Mouse (Mus musculus) small intestine, adult 2 months (tissue): ENCODE measurements around the gene Dazap2. TPM values are rescaled to one million over a fixed set of nuclear protein-coding genes. Genes with fewer than 3 reads are reported as not detected.
"Not testable (repeated sequence)": the region's sequence is repeated elsewhere in the genome, so short reads cannot be mapped to it uniquely, and the experiment has no call there.

Experiments
- H3K27ac ChIP-seq: fragments of 200-500 bp; 2 replicates; pipeline ENCODE4 v1.5.1; 2012; ENCODE audit warnings: low read depth, low read length, control low read depth, inconsistent platforms; ENCODE audit not compliant: insufficient read depth
- H3K27me3 ChIP-seq: fragments of 200-500 bp; 2 replicates; pipeline ENCODE4 v1.6.1; 2012; ENCODE audit warnings: mild to moderate bottlenecking, moderate library complexity, low read length, inconsistent platforms; ENCODE audit not compliant: control insufficient read depth, insufficient read depth
- H3K36me3 ChIP-seq: fragments of 200-500 bp; 2 replicates; pipeline ENCODE4 v1.6.1; 2012; ENCODE audit warnings: mild to moderate bottlenecking, low read length, control low read depth, inconsistent platforms; ENCODE audit not compliant: control insufficient read depth, insufficient read depth
- H3K4me1 ChIP-seq: fragments of 200-500 bp; 2 replicates; pipeline ENCODE4 v1.6.1; 2012; ENCODE audit warnings: low read length, inconsistent platforms, mixed read lengths; ENCODE audit not compliant: control insufficient read depth, insufficient read depth, insufficient read length
- H3K4me3 ChIP-seq: fragments of 200-500 bp; 2 replicates; pipeline ENCODE4 v1.5.1; 2012; ENCODE audit warnings: low read depth, mild to moderate bottlenecking, control low read depth, inconsistent platforms, low read length, moderate library complexity
- CTCF ChIP-seq: fragments of 200-500 bp; IDR thresholded peaks from 2 replicates; pipeline ENCODE4 v1.5.1; 2012; ENCODE audit warnings: low read depth, mild to moderate bottlenecking, control low read depth, inconsistent platforms, low read length, moderate library complexity, mixed read lengths; ENCODE audit not compliant: insufficient replicate concordance, insufficient read length; ENCODE audit errors: extremely low read depth
- POLR2A ChIP-seq: fragments of 200-500 bp; IDR thresholded peaks from 2 replicates; pipeline ENCODE4 v1.6.1; 2012; ENCODE audit warnings: low read depth, mild to moderate bottlenecking, control low read depth, inconsistent platforms, low read length, moderate library complexity
- WGBS: fragments of 180-500 bp; shearing (Covaris S2); methylation state at CpG from one replicate; pipeline ENCODE4 v1.1.7; 2018; 5-methylcytosine and 5-hydroxymethylcytosine counted together
- polyA plus RNA-seq: library from polyadenylated mRNA; depleted of rRNA; stranded (reverse); fragments of >200 nt; gene quantifications from 2 replicates; pipeline ENCODE4 v1.2.3, GENCODE M21; 2012

Dazap2 gene
- polyA plus RNA-seq, 1 experiment: 1,087 TPM

GRCm38 (mm10) chr15:100598287-100598882, 16.8 kb upstream of the Dazap2 start:
- TF ChIP-seq CTCF (no peak), POLR2A (no peak)
- H3K4me1 ChIP-seq: peaks cover 9% of the 10 kb centered on the region
- no peaks in the 10 kb centered on the region; the same call in 1 of the 2 replicates for H3K27me3 ChIP-seq
- no peaks in the 10 kb centered on the region for H3K36me3 ChIP-seq
- peak overlapping the region; percentile 35; the same call in 1 of the 2 replicates for H3K27ac ChIP-seq
- peak overlapping the region; percentile 66 for H3K4me3 ChIP-seq
- 9% methylated on average over 9 of the region's 9 CpGs for WGBS

- WGBS: 1% methylated on average over 12 of the region's 12 CpGs
- Histone ChIP-seq H3K4me1 (peaks cover 9% of the 10 kb centered on the region), H3K27ac (peak overlapping the region; percentile 35), H3K27me3 (no peaks in the 10 kb centered on the region; the same call in 1 of the 2 replicates), H3K4me3 (peak overlapping the region; percentile 66), H3K36me3 (no peaks in the 10 kb centered on the region)
- TF ChIP-seq CTCF: no peak
- no peak for TF ChIP-seq POLR2A
These were observed 16.3 kb upstream of the Dazap2 start for GRCm38 (mm10) chr15:100598883-100599275.

DNA sequence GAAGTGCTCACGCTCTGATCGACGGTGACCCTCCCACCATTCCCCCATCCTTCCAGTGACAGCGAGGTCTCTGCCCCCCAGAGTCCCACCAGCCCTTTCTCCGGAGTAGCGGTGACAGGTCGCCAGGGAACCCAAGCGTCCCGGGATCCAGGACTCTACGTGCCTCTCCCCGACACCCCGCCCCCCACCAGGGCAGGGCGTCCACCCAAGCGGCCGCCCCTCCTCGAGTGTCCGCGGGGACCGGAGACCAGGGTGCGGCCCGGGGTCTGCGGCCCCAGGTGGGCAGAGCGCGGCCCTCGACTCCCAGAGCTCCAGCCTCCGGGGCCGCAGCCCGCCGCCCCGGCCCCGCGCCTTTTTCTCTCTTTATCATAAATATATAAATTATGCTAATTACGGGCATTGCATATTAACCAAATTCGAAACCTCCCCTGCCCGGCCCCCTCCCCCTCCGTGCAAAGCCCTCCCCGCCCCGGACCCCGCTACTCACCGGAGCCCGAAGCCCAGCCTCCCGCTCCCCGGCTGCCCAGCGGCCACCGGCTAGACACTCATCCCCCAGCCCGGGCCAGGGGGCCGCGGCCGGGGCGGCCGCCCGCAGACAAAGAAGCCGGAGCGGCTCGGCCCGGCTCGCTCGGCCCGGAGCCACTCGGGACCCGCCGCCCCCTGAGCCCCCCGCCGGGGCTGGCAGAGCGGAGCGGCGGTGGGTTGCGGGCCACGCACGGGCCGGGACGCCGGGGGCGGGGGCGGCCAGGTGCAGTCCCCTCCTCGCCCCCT, 15.7 kb upstream of the Dazap2 start, which contains the start of gene Pou6f1:
Gene Pou6f1 (minus strand): TSS at position 709 of the 771 bp plus-strand sequence.
- under 1% methylated on average over 75 of the region's 76 CpGs for WGBS
- TF ChIP-seq CTCF: no peak
- no peak for TF ChIP-seq POLR2A
- Histone ChIP-seq H3K27me3 (no peaks in the 10 kb centered on the region; the same call in 1 of the 2 replicates), H3K4me1 (peaks cover 9% of the 10 kb centered on the region), H3K4me3 (peak within 1 kb of the TSS; percentile 66), H3K27ac (peak within 1 kb of the TSS; percentile 35), H3K36me3 (no peaks in the 10 kb centered on the region)

DNA sequence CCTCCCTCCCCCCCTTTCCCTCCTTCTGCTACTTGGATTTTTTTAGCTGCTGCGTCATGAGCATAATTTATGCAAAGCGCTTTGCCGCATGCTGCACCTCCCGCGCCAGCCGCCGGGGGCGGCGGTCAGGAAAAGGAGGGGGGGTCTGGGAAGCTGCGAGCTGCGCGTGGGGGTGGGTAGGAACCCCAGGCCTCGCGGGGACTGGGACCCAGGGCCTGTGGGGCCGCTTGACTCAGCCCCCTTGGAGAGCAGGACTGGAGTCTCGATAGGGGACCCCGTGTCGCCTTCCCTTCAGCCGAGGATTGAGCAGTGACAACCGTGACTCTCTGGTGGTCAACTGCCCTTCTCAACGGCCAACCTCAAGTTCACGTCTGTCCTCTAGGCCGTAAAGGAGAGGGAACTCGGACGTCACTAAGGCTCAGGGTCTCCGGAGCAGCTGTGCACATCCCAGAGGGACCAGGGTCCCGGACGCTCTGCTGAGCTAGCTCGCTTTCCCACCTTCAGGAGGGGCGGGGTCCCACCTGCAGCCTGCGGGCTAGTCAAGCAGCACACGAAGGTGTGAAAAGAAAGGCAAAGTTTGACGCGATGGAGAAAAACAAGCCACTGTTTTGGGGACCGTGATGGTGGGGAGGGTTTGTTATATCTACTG, 15.0 kb upstream of the Dazap2 start:
- Histone ChIP-seq H3K36me3 (no peaks in the 10 kb centered on the region), H3K4me3 (peak overlapping the region; percentile 66), H3K4me1 (peaks cover 9% of the 10 kb centered on the region), H3K27me3 (no peaks in the 10 kb centered on the region; the same call in 1 of the 2 replicates), H3K27ac (no peak overlapping the region)
- 4% methylated on average over 35 of the region's 35 CpGs for WGBS
- TF ChIP-seq CTCF (peak; percentile 61; the same call in 1 of the 2 replicates), POLR2A (0 out of 2 replicates have a peak, but pooled peaks have one; percentile 27)

- H3K36me3 ChIP-seq: no peaks in the 10 kb centered on the region
- no peak overlapping the region for H3K27ac ChIP-seq
- H3K4me3 ChIP-seq: no peak overlapping the region; the same call in 1 of the 2 replicates
- peaks cover 9% of the 10 kb centered on the region for H3K4me1 ChIP-seq
- TF ChIP-seq CTCF (no peak), POLR2A (no peak)
- 63% methylated on average over 21 of the region's 21 CpGs for WGBS
- no peaks in the 10 kb centered on the region; the same call in 1 of the 2 replicates for H3K27me3 ChIP-seq
These were observed 14.4 kb upstream of the Dazap2 start for GRCm38 (mm10) chr15:100600696-100601272.

- H3K36me3 ChIP-seq: no peaks in the 10 kb centered on the region
- 59% methylated on average over 3 of the region's 3 CpGs for WGBS
- no peak overlapping the region for H3K4me3 ChIP-seq
- no peak overlapping the region for H3K27ac ChIP-seq
- TF ChIP-seq POLR2A: no peak
- no peak for TF ChIP-seq CTCF
- peaks cover 9% of the 10 kb centered on the region for H3K4me1 ChIP-seq
- H3K27me3 ChIP-seq: no peaks in the 10 kb centered on the region; the same call in 1 of the 2 replicates
These were observed 13.5 kb upstream of the Dazap2 start for GRCm38 (mm10) chr15:100601669-100602068.

DNA sequence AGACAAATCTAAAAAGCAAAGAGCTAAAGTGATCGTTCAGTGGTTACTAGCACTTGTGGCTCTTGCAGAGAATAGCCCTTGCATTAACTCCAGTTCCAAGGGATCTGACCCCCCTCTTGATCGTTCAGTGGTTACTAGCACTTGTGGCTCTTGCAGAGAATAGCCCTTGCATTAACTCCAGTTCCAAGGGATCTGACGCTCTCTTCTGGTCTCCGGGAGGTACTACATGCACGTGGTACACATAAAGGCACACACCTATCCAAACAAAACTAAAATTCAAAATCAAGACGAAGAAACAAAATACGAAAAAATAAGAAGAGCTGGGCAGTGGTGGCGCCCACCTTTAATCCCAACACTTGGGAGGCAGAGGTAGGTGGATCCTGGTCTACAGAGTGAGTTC, 8.5 kb upstream of the Dazap2 start:
- not testable (repeated sequence) for H3K36me3 ChIP-seq, H3K27me3 ChIP-seq, H3K4me1 ChIP-seq, H3K4me3 ChIP-seq, H3K27ac ChIP-seq
- WGBS: 92% methylated on average over 8 of the region's 8 CpGs
